Mouse (Mus musculus): ENCODE data around the gene Gpatch11.
A peak's percentile ranks its signal among the peaks of the same experiment; 100 is the strongest.
"Not testable (repeated sequence)": the region's sequence is repeated elsewhere in the genome, so short reads cannot be mapped to it uniquely, and the experiment has no call there.

Gene Gpatch11

DNA sequence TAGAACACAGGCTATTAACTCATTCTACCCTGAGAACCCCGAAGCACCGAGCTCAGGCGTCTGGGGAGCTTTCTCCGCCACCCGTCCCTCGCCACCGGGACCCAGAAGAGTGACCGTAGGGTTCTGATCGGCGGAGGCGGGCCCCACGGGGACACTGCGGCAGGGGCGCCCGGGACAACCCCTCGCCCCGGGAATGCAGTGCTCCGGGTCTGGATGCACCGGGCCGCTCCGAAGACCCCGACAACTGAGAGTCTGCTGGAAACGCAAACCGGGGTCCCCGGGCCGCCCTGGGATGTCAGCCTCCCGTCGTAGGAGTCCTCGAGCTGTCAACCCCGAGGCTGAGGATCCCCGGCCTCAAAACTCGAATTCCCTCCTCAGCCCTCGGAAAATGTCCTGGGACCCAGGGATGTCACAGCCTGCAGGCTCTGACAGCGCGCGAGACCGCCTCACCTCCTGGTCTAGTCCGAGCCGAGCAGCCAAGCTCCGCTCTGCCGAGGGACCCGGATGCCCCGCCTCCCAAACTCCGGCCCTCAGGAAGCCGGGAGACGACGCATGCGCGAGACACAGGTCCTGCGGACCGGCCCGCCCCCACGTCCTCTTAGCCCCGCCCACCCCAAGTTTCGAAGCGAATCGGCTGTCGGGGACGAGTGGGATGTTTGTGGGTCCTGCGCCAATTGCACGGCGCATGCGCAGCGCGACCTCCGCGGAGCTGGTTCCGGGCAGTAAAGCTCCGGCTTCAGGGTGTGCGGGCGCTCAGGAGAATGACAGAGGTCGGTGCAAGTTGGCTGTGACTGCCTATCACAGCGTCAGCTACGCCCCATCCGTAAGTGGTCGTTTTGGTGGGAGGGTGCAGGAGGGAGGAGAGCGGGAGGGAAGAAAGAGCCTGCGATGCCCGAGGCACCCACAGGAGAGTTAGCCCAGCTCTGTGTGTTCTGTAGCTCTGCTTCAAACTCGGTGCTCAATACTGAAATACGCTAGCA is at the start of gene Gpatch11, which contains the start of gene Heatr5b:
Gpatch11 (plus strand) TSS at position 712 of the 980 bp plus-strand sequence.
Heatr5b (minus strand) TSS at position 509 of the 980 bp plus-strand sequence.
- DNase-seq (ENCODE audit: low spot score in 2 of 2), result peak; percentile 96

DNA sequence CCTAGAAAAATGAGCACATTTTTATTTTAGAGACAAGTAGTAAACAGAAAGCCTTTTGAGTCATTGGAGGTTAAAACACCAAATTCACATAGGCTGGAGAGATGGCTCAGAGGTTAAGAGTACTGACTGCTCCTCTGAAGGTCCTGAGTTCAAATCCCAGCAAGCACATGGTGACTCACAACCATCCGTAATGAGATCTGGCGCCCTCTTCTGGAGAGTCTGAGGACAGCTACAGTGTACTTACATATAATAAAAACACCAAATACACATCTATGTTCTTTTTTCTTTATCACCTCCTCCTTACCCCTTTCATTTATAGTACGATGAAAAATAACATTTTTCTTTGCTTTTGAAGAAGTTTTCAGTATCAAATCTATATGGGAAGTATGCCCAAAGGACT is 47.1 kb upstream of the Gpatch11 start:
- not testable (repeated sequence) for DNase-seq (ENCODE audit: low spot score in 2 of 2)

DNA sequence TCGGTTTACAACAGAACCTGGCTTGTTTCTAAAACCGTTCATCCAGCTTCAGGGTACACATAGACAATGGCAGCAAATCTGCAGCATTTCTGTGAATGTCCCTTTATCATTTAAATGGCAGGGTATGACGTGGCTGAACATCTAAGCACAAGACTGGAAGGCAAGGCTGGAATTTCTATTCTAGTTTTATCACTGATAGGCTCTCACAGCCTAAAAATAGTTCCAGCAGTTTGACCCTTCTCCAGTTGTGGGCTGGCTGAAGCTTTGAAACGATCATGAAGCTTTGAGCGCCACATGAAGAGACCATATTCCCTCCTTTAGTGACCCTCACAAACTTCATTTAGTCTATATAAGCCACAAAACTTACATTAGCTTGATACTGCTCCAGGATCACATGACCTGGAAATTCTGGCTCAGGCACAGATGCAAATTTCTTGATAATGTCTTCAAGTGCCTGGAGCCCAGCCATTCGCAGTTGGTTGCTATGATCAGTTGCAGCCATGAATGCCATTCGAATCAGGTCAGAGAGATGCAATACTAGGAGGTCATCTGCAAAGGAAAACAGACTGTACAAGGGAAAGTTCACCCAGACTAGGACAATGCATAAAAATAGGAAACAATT is 44.2 kb upstream of the Gpatch11 start:
- DNase-seq (ENCODE audit: low spot score in 2 of 2), result no peak

DNA sequence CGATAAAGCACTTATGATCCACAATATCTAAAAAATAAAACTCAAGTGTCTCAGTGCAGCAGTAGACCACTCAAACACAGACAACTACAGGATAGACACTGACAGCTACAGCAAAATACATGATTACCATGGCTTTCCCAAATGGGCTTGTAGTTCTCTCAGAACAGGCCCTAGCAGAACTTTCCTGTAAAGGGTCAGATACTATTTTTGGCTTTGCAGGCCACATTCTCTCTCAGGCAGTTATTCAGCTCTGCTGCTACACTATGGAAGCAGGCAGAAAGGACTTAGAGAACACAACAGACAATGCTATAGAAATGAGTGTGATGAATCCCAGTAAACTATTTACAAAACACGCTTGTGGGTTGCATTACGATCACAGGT is 43.7 kb upstream of the Gpatch11 start:
- DNase-seq (ENCODE audit: low spot score in 2 of 2), result no peak

DNA sequence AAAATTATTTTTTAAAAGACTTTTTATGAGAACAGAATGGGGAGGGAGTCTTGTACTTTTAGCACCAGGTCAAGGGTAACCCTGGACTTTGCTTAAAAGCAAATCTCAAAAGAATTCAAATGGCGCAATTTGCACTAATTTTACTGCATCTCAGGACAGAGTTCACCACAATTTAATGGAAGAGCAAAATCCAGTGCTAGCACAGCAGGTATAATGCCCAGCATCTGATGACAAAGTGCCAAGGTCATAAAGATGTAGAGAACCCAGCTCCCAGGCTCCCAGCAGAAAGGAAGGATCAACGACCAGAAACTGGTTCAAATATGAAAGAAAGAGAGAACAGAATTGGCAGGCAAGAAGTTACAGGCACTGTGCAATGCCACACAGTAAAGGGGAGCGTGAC is 43.2 kb upstream of the Gpatch11 start:
- no peak for DNase-seq (ENCODE audit: low spot score in 2 of 2)

DNA sequence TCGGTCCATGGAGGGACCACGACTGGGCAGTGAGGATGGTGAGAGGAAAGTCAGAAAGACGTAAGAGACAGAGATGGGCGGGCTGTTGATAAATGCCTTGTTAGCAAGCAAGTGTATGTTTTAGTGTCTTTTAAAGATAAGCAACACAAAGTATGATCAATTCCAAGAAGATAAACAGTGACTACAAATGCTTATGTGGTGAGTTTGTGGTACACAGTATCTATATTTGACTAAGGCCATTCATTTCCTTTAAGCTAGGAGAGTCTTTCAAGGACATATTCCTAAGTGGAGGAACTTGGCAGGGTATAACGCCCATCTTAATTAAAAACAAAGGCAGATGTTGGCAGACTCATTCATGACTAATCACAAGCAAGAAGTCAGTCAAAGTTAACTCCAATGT is 41.0 kb upstream of the Gpatch11 start:
- no peak for DNase-seq (ENCODE audit: low spot score in 2 of 2)

DNA sequence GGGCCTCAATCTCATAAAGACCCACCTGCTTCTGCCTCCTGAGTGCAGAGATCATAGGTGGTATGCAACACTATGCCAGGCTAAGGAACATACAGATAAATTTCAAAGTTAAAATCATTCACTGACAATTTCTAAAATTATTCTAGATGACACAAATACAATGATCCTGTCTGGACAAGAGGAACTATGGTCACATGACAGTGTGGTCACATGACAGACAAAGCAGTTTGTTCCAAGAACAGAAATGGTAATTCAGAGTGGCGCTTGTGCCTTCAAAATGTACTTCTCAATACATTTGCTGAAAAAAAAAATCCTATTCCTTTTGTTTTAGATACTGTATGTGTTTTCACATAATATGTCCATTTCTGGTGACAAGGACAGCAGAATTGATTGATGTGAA is 38.1 kb upstream of the Gpatch11 start:
- no peak for DNase-seq (ENCODE audit: low spot score in 2 of 2)

DNA sequence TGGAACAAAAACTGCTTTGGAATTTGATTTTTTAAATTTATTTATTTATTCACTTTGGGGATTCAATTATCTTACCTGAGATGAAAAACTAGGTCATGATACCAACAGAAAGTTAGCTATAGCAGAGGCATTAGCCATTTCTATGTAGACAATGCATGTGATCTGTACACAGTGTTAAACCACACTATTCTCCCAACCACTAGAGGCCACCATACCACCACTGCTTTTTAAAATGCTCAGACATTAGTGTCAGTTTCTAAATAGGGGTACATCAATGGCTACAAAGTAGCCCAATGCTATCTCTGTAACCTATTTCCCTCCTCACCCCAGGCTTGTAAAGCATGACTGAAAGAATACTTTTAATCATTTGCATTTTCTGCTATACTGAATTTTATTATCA is 26.3 kb upstream of the Gpatch11 start:
- DNase-seq (ENCODE audit: low spot score in 2 of 2), result no peak

DNA sequence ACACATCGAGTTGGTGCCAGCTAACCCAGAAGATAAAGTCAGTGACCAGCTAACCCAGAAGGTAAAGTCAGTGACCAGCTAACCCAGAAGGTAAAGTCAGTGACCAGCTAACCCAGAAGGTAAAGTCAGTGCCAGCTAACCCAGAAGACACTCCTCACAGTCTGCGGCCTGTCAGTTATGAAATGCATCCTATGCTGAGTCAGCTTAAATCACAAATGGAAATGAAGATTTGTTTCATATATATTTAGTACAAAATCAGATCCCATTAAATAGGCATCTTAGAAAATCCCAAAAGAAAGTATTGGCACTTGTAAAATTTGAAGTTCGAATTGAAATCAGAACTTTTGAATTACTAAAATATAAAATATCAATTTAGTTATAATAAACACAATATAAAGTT is 25.8 kb upstream of the Gpatch11 start:
- DNase-seq (ENCODE audit: low spot score in 2 of 2), result no peak

DNA sequence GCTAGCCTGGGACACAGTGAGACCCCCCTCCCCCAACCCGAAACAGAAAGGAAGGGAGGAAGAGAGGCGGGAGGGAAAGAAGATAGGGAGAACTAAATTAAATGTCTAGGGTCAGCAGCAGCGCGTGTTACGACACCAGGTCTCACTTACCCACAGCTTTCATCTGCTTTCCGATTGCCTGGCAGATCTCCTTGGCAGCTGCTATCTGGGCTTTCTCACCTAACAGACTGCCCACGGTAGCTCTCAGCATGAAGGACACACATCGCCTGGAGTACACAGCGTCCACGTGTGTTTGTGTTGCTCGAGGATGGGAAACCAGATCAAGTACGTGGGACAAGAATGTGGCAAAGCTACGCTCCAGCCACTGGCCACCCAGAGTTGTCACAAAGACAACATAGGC is 11.0 kb upstream of the Gpatch11 start:
- DNase-seq (ENCODE audit: low spot score in 2 of 2), result no peak

DNA sequence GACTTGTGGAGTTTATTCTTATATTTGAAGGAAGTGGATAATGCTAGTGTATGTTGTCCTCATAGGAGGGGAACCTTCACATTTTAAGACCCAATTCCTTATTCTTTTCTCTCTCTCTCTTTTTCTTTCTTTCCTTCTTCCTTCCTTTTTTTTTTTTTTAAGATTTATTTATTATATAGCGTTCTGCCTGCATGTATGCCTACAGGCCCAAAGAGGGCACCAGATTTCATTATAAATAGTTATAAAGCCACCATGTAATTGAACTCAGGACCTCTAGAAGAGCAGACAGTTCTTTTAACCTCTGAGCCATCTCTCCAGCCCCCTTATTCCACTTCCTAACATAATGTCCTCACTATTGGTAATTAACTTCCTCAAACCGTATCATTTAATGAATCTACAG is 689 bp downstream of the Gpatch11 start:
- DNase-seq (ENCODE audit: low spot score in 2 of 2), result no peak

DNA sequence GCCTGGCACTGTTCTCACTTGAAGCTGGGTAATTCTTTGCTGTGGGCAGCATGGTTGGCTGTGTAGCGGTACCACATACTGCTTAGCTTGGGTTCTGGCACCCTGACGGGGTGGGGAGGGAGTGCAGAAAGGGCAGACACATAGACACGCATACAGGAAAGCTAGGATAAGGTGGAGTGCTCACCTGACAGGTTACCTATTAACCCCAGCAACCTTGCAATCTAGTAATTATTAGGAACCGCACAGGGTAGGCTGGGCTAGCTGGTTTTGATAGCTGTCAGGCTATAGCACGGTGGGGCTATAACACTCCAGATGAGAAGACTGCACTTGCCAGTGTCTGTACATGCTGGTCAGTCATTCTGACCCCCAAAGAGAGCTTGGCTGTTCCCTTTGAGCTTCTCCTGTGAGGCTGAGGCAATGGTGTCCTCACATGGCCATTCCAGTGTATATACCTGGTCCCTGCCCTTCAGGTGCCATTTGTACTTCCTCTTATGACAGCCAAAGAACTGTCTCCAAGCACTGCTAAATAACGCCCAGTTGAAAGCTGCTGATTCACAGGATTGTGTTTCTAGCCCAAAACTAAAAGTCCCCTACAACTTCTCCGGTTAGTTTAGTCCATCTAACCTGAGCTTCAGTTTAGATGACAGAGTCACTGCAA is 7.0 kb downstream of the Gpatch11 start:
- DNase-seq (ENCODE audit: low spot score in 2 of 2), result no peak

DNA sequence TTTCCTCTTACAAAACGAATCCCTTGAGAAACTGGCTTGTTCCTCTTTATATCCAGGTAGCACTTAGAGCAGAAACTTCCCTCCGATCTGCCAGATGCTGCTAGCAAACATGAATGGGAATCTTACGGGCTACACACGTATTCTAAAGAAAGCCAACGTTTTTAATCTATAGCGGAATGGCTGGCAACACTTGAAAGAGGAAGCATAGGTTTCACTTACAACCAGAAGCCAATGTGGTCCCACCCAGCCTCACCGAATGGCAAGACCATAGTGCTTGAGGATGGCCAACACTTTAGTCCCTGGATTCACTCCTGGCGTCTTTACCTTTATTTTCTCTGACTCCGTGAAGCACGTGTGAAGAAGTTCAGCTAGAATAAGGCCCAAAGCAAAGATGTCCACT is 20.9 kb downstream of the Gpatch11 start:
- DNase-seq (ENCODE audit: low spot score in 2 of 2), result no peak

DNA sequence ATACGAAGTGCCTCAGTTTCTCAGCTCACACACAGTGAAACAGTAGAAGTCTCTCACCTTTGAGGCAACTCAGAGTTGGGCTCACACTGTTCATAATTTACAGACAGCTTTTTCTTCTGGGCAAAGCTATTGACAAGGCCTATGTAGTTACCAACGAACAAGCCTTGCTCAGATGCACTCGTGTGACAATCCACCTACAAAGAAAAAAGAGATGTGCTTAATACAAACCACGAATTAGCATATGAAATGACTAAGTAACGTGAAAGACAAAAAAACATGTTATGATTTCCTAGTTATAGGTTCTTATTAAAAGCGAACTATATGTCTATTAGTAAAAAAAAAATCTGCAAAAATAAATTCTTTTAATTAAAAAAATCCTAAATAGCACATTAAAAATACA is 38.5 kb downstream of the Gpatch11 start:
- DNase-seq (ENCODE audit: low spot score in 2 of 2), result no peak

DNA sequence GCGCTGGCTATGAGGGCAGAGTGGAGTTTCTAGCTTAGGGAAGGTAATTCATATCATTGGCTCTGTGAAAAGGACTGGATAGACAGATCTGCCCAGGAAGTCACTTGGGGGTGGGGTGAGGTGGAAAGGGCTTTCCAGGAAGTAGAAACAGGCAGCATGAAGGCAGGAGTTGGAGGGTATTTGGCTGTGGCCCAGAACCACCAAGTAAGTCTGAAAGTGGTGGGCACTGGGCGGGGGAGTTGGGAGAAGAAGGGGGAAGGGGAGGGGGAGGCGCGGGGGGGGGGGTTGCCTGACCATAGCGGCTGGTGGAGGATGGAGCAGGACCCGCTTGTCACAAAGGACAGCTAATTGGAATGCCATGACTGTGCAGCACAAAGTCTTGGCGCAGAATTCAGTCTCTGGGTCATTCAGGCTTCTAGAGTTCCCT is 46.5 kb downstream of the Gpatch11 start:
- no peak for DNase-seq (ENCODE audit: low spot score in 2 of 2)

DNA sequence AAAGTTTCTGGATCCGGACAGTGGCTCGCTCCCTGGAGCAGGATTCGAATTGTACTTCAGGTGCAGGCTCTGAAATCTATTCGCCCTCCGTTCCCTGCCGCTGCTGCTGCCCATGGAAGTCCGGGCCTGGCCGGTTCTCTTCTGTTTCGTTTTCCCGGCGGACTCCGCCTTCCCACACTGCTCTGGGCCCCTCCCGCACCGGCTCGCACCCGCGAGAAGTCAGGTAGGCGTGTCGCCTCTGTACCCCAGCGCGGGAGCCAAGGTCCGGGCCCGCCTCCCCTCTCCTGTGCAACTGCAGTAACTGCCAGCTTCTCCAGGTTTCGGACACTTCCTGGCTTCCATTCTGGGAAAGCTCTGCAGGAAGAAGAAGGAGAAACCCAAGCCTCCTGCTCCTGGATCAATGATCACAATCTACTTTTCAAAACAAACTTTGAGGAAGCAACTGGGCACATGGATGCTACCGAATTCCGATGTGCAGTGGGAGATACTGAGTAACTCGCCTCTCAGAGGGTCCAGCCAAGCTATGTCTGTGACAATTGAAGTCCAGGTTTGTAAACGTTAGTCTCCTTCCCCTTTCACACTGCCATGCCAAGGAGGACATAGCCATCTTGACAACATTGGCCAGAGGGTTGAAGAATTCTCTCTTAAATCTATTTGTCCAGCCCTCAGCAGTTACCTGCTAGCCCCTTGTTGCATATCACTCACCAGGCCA is 47.2 kb downstream of the Gpatch11 start, which contains the start of gene Eif2ak2:
Eif2ak2 (minus strand) TSS at position 173 of the 712 bp plus-strand sequence.
- DNase-seq (ENCODE audit: low spot score in 2 of 2), result peak; percentile 54 to 55

DNA sequence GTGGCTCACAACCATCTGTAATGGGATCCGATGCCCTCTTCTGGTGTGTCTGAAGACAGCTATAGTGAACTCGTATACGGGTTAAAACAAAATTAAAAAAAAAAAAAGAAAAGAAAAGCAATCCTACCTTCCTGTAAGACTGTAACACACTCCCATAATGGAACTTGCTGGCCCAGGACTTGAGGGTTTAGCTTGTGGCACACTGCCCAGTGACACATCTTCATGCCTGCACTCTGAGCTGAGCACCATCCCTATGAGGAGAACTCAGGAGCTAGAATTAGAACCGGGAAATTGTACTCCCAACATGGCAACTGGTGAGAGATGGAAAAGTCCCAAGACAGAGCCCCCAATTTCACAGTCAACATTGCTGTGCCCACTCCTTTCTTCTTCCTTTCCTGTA is 47.9 kb downstream of the Gpatch11 start:
- DNase-seq (ENCODE audit: low spot score in 2 of 2), result no peak

DNA sequence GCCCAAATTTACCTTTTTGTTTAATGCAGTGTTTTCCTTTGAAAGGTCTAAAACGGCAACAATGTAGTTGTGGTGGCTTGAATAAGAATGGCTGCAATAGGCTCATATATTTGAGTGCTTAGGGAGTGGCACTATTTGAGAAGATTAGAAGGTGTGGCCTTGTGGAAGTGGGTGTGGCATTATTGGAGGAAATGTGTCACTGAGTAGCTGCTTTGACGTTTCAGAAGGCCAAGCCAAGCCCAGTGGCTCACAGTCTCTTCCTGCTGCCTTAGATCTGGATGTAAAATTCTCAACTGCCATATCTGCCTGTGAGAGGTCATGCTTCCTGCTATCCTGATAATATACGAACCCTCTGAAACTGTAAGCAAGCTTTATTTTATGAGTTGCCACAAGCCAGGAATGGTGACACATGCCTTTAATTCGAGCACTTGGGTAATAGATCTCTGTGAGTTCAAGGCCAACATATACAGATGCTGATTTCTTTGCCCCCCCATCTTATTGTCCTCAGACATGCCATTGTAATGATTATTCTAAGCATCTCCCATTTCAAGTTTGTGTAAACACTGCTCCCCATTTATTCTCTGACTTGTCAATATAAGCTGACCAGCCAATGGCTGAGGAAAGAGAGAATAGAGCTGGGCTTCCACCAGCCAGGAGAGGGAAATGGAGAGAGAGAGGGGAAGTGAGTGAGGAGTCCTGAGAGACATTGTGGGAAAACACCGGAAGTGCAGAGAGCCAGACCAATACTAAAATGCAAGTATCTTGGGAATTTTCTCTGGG is 50.1 kb downstream of the Gpatch11 start:
- no peak for DNase-seq (ENCODE audit: low spot score in 2 of 2)

DNA sequence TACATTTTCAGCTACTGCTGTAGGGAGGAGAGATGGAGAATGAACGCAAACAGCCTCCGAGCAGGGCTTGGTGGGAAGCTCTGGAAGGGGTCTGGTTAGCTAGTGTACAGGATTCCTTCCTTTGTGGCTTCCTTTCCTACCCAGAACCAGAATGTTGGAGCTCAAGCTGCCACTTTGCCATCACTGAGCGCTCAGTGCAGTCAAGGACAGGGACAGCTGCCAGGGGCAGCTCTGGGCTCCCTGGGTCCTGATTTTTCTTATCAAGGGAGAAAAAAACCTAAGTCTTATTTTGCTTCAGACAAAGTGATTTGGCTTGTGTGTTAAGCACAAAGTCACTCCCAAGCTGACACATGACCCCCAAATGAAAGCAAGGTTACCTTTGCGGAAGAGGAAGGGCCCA is 53.2 kb downstream of the Gpatch11 start:
- no peak for DNase-seq (ENCODE audit: low spot score in 2 of 2)

DNA sequence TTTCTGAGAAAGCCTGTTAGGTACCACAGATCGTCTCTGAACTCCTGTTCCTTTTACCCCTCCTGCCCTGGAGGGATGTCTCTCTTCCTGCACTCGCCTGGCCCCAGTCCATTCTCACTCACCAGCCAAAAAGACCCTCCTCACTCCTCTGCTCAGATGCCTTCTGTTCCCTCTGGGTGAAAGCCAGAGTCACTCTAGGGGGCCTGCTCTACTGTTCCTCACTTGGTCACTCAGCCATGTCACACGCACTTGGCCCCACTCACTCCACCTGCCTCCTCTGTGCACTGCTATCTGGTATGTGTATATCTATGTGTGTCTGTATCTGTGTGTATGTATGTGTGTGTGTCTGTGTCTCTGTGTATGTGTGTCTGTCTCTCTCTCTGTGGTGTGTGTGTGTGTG is 53.8 kb downstream of the Gpatch11 start:
- no peak for DNase-seq (ENCODE audit: low spot score in 2 of 2)

DNA sequence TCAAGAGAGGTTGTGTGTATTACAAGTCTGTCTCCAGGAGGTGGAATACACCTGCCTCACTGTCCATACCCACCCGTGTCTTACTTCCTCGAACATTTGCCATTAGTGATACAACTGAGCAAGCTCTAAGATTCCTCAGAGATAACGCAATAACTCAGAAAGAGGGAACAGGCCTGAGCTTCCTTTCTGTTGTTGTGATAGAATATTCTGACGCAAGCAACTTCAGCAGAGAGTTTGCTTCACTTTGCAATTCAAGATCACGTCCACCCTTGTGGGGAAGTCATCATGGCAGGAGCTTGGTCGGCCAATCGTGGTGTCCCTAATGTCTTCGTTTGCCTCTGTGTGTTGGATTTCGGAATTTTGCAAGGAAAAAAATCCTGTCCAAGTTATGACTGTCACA is 55.7 kb downstream of the Gpatch11 start:
- no peak for DNase-seq (ENCODE audit: low spot score in 2 of 2)
